Mouse (Mus musculus): ENCODE results near the gene Etv4. TPM values are rescaled to one million over a fixed set of nuclear protein-coding genes. Genes with fewer than 3 reads are reported as not detected.

Etv4 gene
- total RNA-seq, 1 experiment = 84.0 TPM

- no peak for DNase-seq (ENCODE audit: low read depth, low spot score)
Observed at GRCm38 (mm10) chr11:101786651-101787050, 1.5 kb upstream of the Etv4 start.

GRCm38 (mm10) chr11:101785852-101786205 is 658 bp upstream of the Etv4 start:
- H3K27ac ChIP-seq (ENCODE audit: insufficient read depth, low read depth, low read length, poor library complexity, severe bottlenecking) = peak overlapping the region; percentile 79; the same call in 1 of the 2 replicates
- peak overlapping the region; percentile 68 for H3K9ac ChIP-seq (ENCODE audit: insufficient read depth, low read depth, low read length, poor library complexity, severe bottlenecking)
- H3K4me1 ChIP-seq (ENCODE audit: control insufficient read depth in 2 of 2, insufficient read depth in 2 of 2, low read length in 2 of 2, poor library complexity in 1 of 2) = peaks cover 9 to 37% of the 10 kb centered on the region in 2 experiments
- no peak for TF ChIP-seq HCFC1 (IDR thresholded peaks at IDR 0.05; ENCODE audit: borderline replicate concordance, insufficient read depth, low read length)
- TF ChIP-seq ZNF384 (IDR thresholded peaks at IDR 0.05; ENCODE audit: low read depth, low read length) = no peak
- TF ChIP-seq CHD2 (IDR thresholded peaks at IDR 0.05; ENCODE audit: low read depth, low read length) = no peak
- TF ChIP-seq ZC3H11A (IDR thresholded peaks at IDR 0.05; ENCODE audit: borderline replicate concordance, low read depth, low read length) = no peak
- no peak for TF ChIP-seq MAFK (IDR thresholded peaks at IDR 0.05; ENCODE audit: insufficient read depth, low read depth, low read length)
- H3K4me3 ChIP-seq (ENCODE audit: insufficient read depth in 1 of 2, low read depth in 1 of 2, low read length in 2 of 2, poor library complexity in 1 of 2, severe bottlenecking in 1 of 2) = peak overlapping the region; percentile 57 to 95; a peak in 3 of 4 replicates
- in situ Hi-C loops (cut with MboI; ENCODE audit: low sequenced_read_pairs in 2 of 2, unreplicated experiment in 2 of 2) = no loop called here
- H3K9me3 ChIP-seq (ENCODE audit: control insufficient read depth, insufficient read depth, low read depth, low read length) = no peaks in the 10 kb centered on the region
- no peaks in the 10 kb centered on the region for H3K36me3 ChIP-seq (ENCODE audit: control insufficient read depth, insufficient read depth, low read length, poor library complexity, severe bottlenecking)
- peak; percentile 34 for DNase-seq (ENCODE audit: low read depth, low spot score)

More at GRCm38 (mm10) chr11:101786651-101787050, 1.5 kb upstream of the Etv4 start:
- Histone ChIP-seq H3K27ac (ENCODE audit: insufficient read depth, low read depth, low read length, poor library complexity, severe bottlenecking) (peak overlapping the region; percentile 61; the same call in 1 of the 2 replicates), H3K4me1 (ENCODE audit: control insufficient read depth in 2 of 2, insufficient read depth in 2 of 2, low read length in 2 of 2, poor library complexity in 1 of 2) (peaks cover 10 to 39% of the 10 kb centered on the region in 2 experiments), H3K4me3 (ENCODE audit: insufficient read depth in 1 of 2, low read depth in 1 of 2, low read length in 2 of 2, poor library complexity in 1 of 2, severe bottlenecking in 1 of 2) (no peak overlapping the region; a peak in 1 of 4 replicates), H3K9me3 (ENCODE audit: control insufficient read depth, insufficient read depth, low read depth, low read length) (no peaks in the 10 kb centered on the region), H3K9ac (ENCODE audit: insufficient read depth, low read depth, low read length, poor library complexity, severe bottlenecking) (peak overlapping the region; percentile 40; the same call in 1 of the 2 replicates), H3K36me3 (ENCODE audit: control insufficient read depth, insufficient read depth, low read length, poor library complexity, severe bottlenecking) (no peaks in the 10 kb centered on the region)
- in situ Hi-C loops (cut with MboI; ENCODE audit: low sequenced_read_pairs in 2 of 2, unreplicated experiment in 2 of 2) = no loop called here
- TF ChIP-seq ZNF384 (IDR thresholded peaks at IDR 0.05; ENCODE audit: low read depth, low read length) (no peak), HCFC1 (IDR thresholded peaks at IDR 0.05; ENCODE audit: borderline replicate concordance, insufficient read depth, low read length) (no peak), MAFK (IDR thresholded peaks at IDR 0.05; ENCODE audit: insufficient read depth, low read depth, low read length) (no peak), ZC3H11A (IDR thresholded peaks at IDR 0.05; ENCODE audit: borderline replicate concordance, low read depth, low read length) (no peak), CHD2 (IDR thresholded peaks at IDR 0.05; ENCODE audit: low read depth, low read length) (no peak)

- in situ Hi-C loops (cut with MboI; ENCODE audit: low sequenced_read_pairs in 2 of 2, unreplicated experiment in 2 of 2) = no loop called here
- Histone ChIP-seq H3K9ac (ENCODE audit: insufficient read depth, low read depth, low read length, poor library complexity, severe bottlenecking) (peak overlapping the region; percentile 79), H3K36me3 (ENCODE audit: control insufficient read depth, insufficient read depth, low read length, poor library complexity, severe bottlenecking) (no peaks in the 10 kb centered on the region), H3K27ac (ENCODE audit: insufficient read depth, low read depth, low read length, poor library complexity, severe bottlenecking) (peak overlapping the region; percentile 86), H3K4me1 (ENCODE audit: control insufficient read depth in 2 of 2, insufficient read depth in 2 of 2, low read length in 2 of 2, poor library complexity in 1 of 2) (peaks cover 8 to 37% of the 10 kb centered on the region in 2 experiments), H3K9me3 (ENCODE audit: control insufficient read depth, insufficient read depth, low read depth, low read length) (no peaks in the 10 kb centered on the region), H3K4me3 (ENCODE audit: insufficient read depth in 1 of 2, low read depth in 1 of 2, low read length in 2 of 2, poor library complexity in 1 of 2, severe bottlenecking in 1 of 2) (peak overlapping the region; percentile 89 to 95)
- DNase-seq (ENCODE audit: low read depth, low spot score) = peak; percentile 44
- TF ChIP-seq MAFK (IDR thresholded peaks at IDR 0.05; ENCODE audit: insufficient read depth, low read depth, low read length) (no peak), HCFC1 (IDR thresholded peaks at IDR 0.05; ENCODE audit: borderline replicate concordance, insufficient read depth, low read length) (no peak), ZC3H11A (IDR thresholded peaks at IDR 0.05; ENCODE audit: borderline replicate concordance, low read depth, low read length) (no peak), CHD2 (IDR thresholded peaks at IDR 0.05; ENCODE audit: low read depth, low read length) (peak; percentile 71), ZNF384 (IDR thresholded peaks at IDR 0.05; ENCODE audit: low read depth, low read length) (no peak)
Observed at GRCm38 (mm10) chr11:101784488-101785142, 556 bp downstream of the Etv4 start.

- Histone ChIP-seq H3K27ac (ENCODE audit: insufficient read depth, low read depth, low read length, poor library complexity, severe bottlenecking) (peak overlapping the region; percentile 86), H3K4me1 (ENCODE audit: control insufficient read depth in 2 of 2, insufficient read depth in 2 of 2, low read length in 2 of 2, poor library complexity in 1 of 2) (peaks cover 8 to 35% of the 10 kb centered on the region in 2 experiments), H3K36me3 (ENCODE audit: control insufficient read depth, insufficient read depth, low read length, poor library complexity, severe bottlenecking) (no peaks in the 10 kb centered on the region), H3K9ac (ENCODE audit: insufficient read depth, low read depth, low read length, poor library complexity, severe bottlenecking) (peak overlapping the region; percentile 79), H3K4me3 (ENCODE audit: insufficient read depth in 1 of 2, low read depth in 1 of 2, low read length in 2 of 2, poor library complexity in 1 of 2, severe bottlenecking in 1 of 2) (peak overlapping the region; percentile 89 to 95), H3K9me3 (ENCODE audit: control insufficient read depth, insufficient read depth, low read depth, low read length) (no peaks in the 10 kb centered on the region)
- no peak for DNase-seq (ENCODE audit: low read depth, low spot score)
- in situ Hi-C loops (cut with MboI; ENCODE audit: low sequenced_read_pairs in 2 of 2, unreplicated experiment in 2 of 2) = no loop called here
- no peak for TF ChIP-seq ZNF384 (IDR thresholded peaks at IDR 0.05; ENCODE audit: low read depth, low read length)
- no peak for TF ChIP-seq MAFK (IDR thresholded peaks at IDR 0.05; ENCODE audit: insufficient read depth, low read depth, low read length)
- TF ChIP-seq HCFC1 (IDR thresholded peaks at IDR 0.05; ENCODE audit: borderline replicate concordance, insufficient read depth, low read length) = no peak
- no peak for TF ChIP-seq CHD2 (IDR thresholded peaks at IDR 0.05; ENCODE audit: low read depth, low read length)
- TF ChIP-seq ZC3H11A (IDR thresholded peaks at IDR 0.05; ENCODE audit: borderline replicate concordance, low read depth, low read length) = no peak
Observed at GRCm38 (mm10) chr11:101784072-101784471, 1.1 kb downstream of the Etv4 start.
